Mouse (Mus musculus) fibroblast of lung, adult 2 months (primary cell): ENCODE results near the gene Taf3.

ENCODE experiments used
- DNase-seq: peaks from one replicate; pipeline ENCODE4 v3.0.0-alpha.2; 2011; ENCODE audit warnings: low read depth

The Taf3 gene

DNA sequence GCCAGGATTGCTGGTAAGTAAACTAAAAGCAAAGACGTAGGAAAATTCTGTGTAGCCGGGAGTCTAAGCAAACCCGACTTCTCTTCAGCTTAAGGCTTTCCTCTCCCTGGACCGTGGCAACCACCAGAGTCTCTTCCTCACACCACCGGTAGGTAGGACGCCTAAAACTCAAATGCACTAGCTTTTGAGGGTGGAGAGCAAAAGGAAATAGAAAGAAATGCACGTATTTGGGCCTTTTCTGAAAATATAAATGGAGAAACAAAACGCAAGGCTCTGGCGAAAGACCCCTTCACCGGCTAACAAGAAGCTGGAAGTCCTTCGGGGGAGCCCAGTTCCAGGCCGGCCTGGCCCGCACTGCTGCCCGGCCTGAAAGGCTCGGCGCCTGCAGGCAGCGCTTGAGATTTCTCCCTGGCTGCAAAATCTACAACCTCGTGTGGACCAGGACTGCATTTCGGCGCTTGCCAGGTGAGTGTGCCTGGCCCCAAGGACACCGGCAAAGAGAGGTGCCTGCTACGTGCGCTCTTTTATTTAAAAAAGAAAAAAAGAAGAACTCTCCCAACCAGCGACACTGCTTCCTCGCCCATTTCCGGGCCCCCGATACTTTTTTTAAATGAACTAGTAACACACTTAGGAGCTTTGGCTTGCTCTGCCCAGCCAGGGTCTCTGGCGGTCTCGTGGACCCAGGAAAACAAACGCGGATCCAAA, 171.6 kb downstream of the Taf3 start:
- no peak for DNase-seq

DNA sequence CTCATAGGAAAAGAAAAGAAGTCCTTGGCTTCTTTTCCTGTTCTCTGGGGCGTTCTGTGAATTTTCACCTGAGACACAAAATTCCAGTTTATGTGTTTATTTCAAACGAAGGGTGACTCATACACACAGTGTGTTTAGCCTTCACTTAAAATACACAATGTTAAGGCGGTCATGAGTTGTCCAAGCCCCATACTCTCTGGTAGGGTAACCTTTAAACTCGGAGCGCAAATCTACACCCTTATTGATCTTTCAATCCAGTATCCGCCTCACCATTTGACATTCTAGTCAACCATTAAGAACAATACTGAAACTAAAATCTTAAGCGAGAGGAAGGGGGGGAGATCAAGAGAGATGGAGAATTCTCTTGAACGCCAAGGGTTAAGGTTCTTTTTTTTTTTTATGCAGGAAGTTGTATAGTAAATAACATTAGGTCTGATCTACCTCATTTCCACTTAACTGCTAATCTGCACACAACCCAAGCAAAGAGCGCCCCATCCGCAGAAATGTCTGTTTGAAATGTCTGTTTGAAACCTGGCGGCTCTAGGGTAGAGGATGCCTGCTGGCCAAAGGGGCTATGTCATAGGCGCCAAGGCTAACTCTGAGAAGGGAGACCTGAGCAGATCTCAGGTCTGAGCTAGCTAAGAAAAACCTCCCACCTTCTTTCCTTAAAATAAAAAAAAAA, 172.6 kb downstream of the Taf3 start:
- DNase-seq = no peak

DNA sequence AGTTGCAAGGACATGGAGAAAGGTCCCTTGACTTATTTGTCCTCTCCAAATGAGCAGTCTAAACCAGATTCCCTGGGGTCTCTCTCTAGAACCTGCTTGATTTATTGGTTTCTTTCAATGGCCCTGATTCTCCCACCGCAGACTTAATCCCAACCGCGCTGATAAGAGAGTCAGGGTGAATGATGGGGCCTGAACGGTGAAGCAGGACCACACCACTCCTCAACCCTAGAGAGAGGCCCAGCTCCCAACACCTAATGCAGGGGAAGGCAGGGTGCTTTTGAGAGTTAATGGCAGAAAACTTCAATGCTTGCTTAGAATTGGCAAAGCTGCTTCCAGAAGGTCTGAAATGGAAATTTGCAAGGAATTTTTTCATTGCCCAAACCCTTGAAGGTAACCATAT, 173.2 kb downstream of the Taf3 start:
- no peak for DNase-seq

DNA sequence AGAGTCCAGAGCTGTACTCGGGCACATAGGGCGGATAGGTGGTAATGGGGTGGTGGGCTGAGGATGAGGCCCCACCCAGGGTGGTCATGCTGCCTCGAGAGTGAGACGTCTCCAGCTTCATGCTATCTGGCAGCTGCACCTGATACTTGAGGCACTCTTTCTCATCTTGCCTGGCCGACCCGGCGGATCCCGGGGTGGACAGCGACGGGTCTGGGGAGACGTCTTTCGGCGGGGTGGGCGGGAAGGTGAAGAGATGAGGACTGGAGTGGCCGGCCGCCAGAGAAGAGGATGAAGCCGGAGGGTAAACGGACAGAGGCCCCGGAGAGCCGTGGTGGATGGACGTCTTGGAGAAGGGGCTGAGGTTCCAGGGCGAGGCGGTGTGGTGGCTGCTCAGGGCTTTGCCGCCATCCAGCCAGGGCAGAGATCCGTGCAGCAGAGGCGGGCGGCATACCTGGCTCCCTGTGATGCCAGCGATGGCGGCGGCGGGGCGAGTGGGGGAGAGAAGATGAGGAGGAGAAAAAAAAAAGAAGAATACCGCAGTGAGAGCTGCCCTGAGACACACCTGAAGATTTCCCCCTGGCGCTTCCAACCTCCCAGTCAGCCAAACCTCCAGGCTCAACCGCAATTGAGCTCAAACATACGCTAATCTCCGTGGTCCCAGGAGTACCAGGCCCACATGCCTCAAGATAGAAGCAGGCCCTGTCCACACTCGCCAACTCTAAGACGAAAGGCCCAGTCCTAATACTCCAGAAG, 173.8 kb downstream of the Taf3 start:
- DNase-seq = no peak

DNA sequence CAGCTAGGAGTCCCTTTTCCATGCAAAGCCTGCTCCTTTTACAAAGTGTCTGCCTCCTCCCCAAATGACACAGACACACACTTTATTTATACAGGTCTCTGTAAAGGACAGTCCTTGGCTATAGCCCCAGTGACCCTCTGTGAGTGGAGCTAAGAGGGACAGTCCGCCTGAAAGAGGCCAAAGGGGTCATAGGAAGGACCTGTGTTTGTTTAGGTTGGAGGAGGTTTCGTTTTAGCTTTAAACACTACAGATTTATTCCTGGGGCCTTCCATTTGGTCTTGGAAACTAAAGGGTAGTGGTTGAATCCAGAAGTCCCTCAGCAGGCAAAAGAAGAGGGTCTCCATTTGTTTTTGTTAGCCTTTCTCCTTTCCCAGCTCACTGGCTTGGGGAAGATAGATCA, 174.6 kb downstream of the Taf3 start:
- no peak for DNase-seq

DNA sequence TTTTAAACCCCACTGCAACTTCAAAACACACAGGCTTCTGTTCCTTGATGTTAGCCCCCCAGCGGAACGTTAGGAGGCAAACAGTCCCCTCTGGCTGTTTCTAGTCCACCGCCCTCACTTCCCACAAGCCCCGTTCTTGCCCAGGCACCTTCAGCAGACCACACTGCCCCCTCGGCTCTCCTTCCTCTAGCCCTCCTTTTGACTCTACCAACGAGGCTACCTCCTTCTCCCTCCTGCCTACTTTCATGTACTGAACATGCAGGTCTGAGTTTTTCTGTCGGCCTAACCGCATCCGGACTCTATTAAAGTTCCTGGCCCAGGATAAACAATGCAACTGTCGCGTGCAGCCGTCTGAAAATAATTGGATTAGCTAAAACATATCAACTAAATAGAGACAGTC, 175.7 kb downstream of the Taf3 start:
- DNase-seq = no peak

DNA sequence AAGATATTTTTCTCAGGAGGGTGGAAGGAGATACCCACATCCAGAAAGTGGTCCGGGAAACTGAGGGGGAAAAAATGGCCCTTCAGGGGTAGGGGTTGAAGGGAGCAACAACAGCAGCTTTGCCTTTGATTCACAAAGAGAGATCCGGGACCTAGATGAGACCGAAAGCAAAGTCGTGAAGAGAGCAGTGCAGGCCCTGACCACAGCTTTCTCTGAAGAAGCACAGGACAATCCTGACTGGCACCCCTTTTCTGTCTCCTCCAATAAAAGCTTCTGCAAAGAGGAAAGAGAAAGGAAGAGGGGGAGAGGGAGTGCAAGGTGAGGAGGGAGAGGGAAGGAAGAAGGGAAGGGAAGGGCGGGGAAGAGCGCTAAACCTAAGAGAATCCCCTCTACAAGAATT, 176.6 kb downstream of the Taf3 start:
- no peak for DNase-seq

DNA sequence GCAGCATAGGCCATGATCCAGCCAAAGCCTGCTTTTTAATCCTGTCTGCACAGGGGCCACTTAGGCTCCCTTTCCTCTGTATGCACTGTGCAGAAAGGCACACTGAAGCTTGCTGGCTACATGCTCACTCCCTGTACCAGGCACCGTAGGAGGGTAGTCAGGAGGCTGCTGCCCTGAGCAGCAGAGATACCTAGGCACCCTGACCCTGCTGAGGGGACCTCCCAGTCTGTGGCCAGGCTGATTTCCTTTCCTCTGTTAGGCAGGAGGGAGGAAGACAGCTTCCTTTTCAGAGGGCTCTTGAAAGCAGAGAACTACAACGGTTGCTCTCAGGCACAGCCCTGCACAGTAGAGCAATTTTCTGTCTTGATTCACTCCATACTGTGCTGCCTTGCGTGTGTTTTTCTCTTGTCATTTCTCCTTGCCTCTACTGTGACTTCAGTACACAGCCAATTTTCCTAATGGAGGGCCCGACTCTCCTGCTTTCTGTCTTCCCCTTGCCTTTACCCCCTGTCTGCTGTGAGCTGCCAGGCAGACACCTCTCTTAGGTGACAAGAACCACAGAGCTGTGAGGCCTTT, 177.2 kb downstream of the Taf3 start:
- DNase-seq = no peak

DNA sequence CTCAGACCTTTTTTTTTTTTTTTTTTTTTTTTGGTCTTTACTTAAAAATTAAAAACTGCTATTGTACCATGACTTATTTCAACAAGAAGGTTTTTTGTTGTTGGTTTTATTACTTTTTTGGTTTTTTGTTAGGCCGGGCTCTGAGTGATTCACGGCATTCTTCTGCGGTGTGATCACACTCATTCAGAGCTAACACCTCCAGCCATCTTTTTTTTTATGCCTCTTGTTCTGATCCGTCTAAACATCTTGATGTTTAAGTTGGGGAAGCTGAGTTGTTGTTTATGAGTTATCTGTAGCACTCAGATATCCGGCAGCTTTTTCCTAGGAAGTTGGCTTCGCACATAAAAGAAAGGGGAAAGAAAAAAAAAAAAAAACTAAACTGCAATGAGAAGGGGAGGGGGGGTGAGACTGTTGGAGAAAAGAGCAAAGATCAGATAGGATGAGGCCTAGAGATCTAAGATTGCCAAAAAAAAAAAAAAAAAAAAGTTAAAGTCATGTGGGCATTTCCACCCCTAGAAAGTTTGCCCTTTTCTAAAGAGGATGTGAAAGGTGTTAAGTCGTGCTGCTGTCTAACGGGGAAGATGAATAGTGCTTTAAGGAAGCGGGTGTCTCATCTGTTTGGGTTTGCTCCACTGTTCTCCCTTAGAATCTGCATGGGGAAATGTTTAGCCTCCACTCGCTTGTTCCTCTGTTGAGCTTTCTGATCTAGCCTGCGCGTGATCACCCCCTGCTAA, 181.1 kb downstream of the Taf3 start:
- DNase-seq = no peak
